11 mouse cellular contexts compared by ENCODE assay signal in genomic region chr6:117130680-117131111, GRCm38 (mm10). TPM values are rescaled to one million over a fixed set of nuclear protein-coding genes. Genes with fewer than 3 reads are reported as not detected.
A peak's percentile ranks its signal among the peaks of the same experiment; 100 is the strongest.
DNase-seq lines count a peak whose midpoint lies in the region; ATAC-seq lines count a peak whose summit lies in the region.
"Had no signal": no experiment of that assay in that cellular context is flagged by ENCODE, and none has a peak within 500 bp of the region (broad histone marks: within the 10 kb centered on the region; RNA-seq: fewer than 3 reads in every experiment).

No protein-coding gene starts in this region.

- intact Hi-C loops in heart, postnatal 14 days (cut with DNase I) = no loop called here

- whole genome bisulfite sequencing in hindbrain, embryonic 10.5 days = 51% methylated on average over 15 of the region's 15 CpGs
- 44% methylated on average over 15 of the region's 15 CpGs for WGBS in stomach, embryonic 16.5 days

- peak overlapping the region; percentile 25; the same call in 1 of the 2 replicates for H3K9ac ChIP-seq in stomach, embryonic 16.5 days (ENCODE audit: low read length)

- no peaks in the 10 kb centered on the region for H3K9me3 ChIP-seq in hindbrain, embryonic 10.5 days
- no peaks in the 10 kb centered on the region for H3K9me3 ChIP-seq in stomach, embryonic 16.5 days (replicated peaks; ENCODE audit: control insufficient read depth, low read length)

- peak overlapping the region; percentile 9 for H3K4me2 ChIP-seq in stomach, embryonic 16.5 days (ENCODE audit: low read depth, low read length)
- H3K4me2 ChIP-seq: heart, embryonic 11.5 days had no signal

- 0 out of 2 replicates have a peak overlapping the region, but pooled peaks have one; percentile 16 for H3K27ac ChIP-seq in hindbrain, embryonic 10.5 days
- H3K27ac ChIP-seq in stomach, embryonic 16.5 days (ENCODE audit: low read length) = peak overlapping the region; percentile 13; the same call in 1 of the 2 replicates

- peak; percentile 8 for DNase-seq in ovary, postnatal 36 days (ENCODE audit: low spot score)
- DNase-seq in ovary, adult 18-20 months (ENCODE audit: low spot score) = no peak
- no peak for DNase-seq in hindbrain, embryonic 10.5 days (ENCODE audit: low spot score)
- DNase-seq in kidney, postnatal 36 days = peak; percentile 20 to 31
- DNase-seq in layer of hippocampus, adult 9-11 months = no peak
- no peak for DNase-seq in heart, postnatal 14 days
- DNase-seq: lung, postnatal 14 days; right cerebral cortex, adult 18-20 months had no signal

- no peak overlapping the region for H3K4me3 ChIP-seq in hindbrain, embryonic 10.5 days
- H3K4me3 ChIP-seq in stomach, embryonic 16.5 days (replicated peaks; ENCODE audit: low read length) = no peak overlapping the region

- H3K4me1 ChIP-seq in hindbrain, embryonic 10.5 days (replicated peaks) = peaks cover 24% of the 10 kb centered on the region
- peaks cover 5% of the 10 kb centered on the region; the same call in 1 of the 2 replicates for H3K4me1 ChIP-seq in stomach, embryonic 16.5 days (ENCODE audit: control insufficient read depth, insufficient read depth, low read length)

- peak; percentile 26; the same call in 1 of the 2 replicates for ATAC-seq in stomach, embryonic 16.5 days (ENCODE audit: insufficient read depth, low FRiP score)
- ATAC-seq in megakaryocyte progenitor cell, adult 5-6 weeks (replicated peaks; ENCODE audit: poor library complexity) = no peak

- no peaks in the 10 kb centered on the region for H3K27me3 ChIP-seq in hindbrain, embryonic 10.5 days (ENCODE audit: insufficient read depth, poor library complexity, severe bottlenecking)
- H3K27me3 ChIP-seq in stomach, embryonic 16.5 days (ENCODE audit: control insufficient read depth, insufficient read depth, low read length) = no peaks in the 10 kb centered on the region

- no peaks in the 10 kb centered on the region for H3K36me3 ChIP-seq in hindbrain, embryonic 10.5 days
- no peaks in the 10 kb centered on the region for H3K36me3 ChIP-seq in stomach, embryonic 16.5 days (ENCODE audit: control insufficient read depth, insufficient read depth, low read length)

RNA-seq across cellular contexts. Expression of gene Cxcl12, which starts 37.6 kb away (rescaled TPM):
- 63.6 and 67.1 TPM in 2 replicates for polyA plus RNA-seq in hindbrain, embryonic 10.5 days (2016; fragmentation: Nextera tagmentation; extraction: Ambion mirVana)
- 168 and 180 TPM in 2 replicates for polyA plus RNA-seq in stomach, embryonic 16.5 days (2015; fragmentation: Nextera tagmentation; extraction: Ambion mirVana)
- 100 to 1,000 TPM; 134 to 149 TPM for total RNA-seq in heart, postnatal 14 days (2021)
- total RNA-seq in megakaryocyte progenitor cell, adult 5-6 weeks (2015) = 0.44 and 1.0 TPM in 2 replicates
- total RNA-seq in megakaryocyte progenitor cell, adult 5-6 weeks (2017) = 0.29 and 0.41 TPM in 2 replicates

Comparison
In these comparisons a context has a peak if more than half of its experiments do, and no peak if none do; other contexts are left out.
1. DNase-seq: peak in ovary, postnatal 36 days (single experiment) and kidney, postnatal 36 days (2 of 2); none in ovary, adult 18-20 months (single experiment), hindbrain, embryonic 10.5 days (single experiment), layer of hippocampus, adult 9-11 months (single experiment) and heart, postnatal 14 days (0 of 2).
2. RNA of gene Cxcl12, which starts 37.6 kb away (total RNA-seq): 134 to 149 TPM in heart, postnatal 14 days; 0.29 to 1.0 TPM in megakaryocyte progenitor cell, adult 5-6 weeks; every median in the first group is over 10 times any median in the second.